16 mouse cellular contexts compared by ENCODE assay signal in genomic region chr2:146361076-146361475, GRCm38 (mm10).
"Had no signal": no experiment of that assay in that cellular context is flagged by ENCODE, and none has a peak within 500 bp of the region (broad histone marks: within the 10 kb centered on the region; RNA-seq: fewer than 3 reads in every experiment).

No protein-coding gene starts in this region.

- H3K9me3 ChIP-seq: megakaryocyte, embryonic 14.5 days; midbrain, embryonic 12.5 days; neural tube, embryonic 12.5 days; stomach, embryonic 15.5 days had no signal

- ATAC-seq: midbrain, embryonic 16.5 days had no signal

- H3K27me3 ChIP-seq: megakaryocyte, embryonic 14.5 days; midbrain, embryonic 12.5 days; neural tube, embryonic 12.5 days; stomach, embryonic 15.5 days had no signal

- H3K9ac ChIP-seq: lung, embryonic 14.5 days; midbrain, embryonic 12.5 days; neural tube, embryonic 12.5 days; stomach, embryonic 15.5 days had no signal

- H3K4me2 ChIP-seq: lung, embryonic 14.5 days; midbrain, embryonic 12.5 days; neural tube, embryonic 12.5 days; stomach, embryonic 15.5 days had no signal

- H3K36me3 ChIP-seq: midbrain, embryonic 12.5 days; neural tube, embryonic 12.5 days; stomach, embryonic 15.5 days had no signal

- H3K4me3 ChIP-seq: megakaryocyte, embryonic 14.5 days; midbrain, embryonic 12.5 days; neural tube, embryonic 12.5 days; stomach, embryonic 15.5 days had no signal

- H3K27ac ChIP-seq: macrophage; midbrain, embryonic 12.5 days; neural tube, embryonic 12.5 days; stomach, embryonic 15.5 days; stomach, postnatal 0 days had no signal

- DNase-seq: lung, adult 18-20 months; lung, embryonic 14.5 days; lung, postnatal 10 days; lung, postnatal 36 days; midbrain, embryonic 14.5 days; right cerebral cortex, postnatal 14 days; thymus, adult 2 months; thymus, postnatal 25 days; thymus, postnatal 4 days had no signal

- H3K4me1 ChIP-seq: megakaryocyte, embryonic 14.5 days had no signal
